Mouse (Mus musculus) liver, embryonic 16.5 days (tissue): Measurements from ENCODE around the gene Gm49342. TPM values are rescaled to one million over a fixed set of nuclear protein-coding genes. Genes with fewer than 3 reads are reported as not detected.
"Not testable (repeated sequence)": the region's sequence is repeated elsewhere in the genome, so short reads cannot be mapped to it uniquely, and the experiment has no call there.

Experiments used
- ATAC-seq: fragments of 200-750 bp; cut with Nextera tagmentation; 2 replicates; pipeline ENCODE4 v1.8.0; 2017; ENCODE audit warnings: low read depth, mild to moderate bottlenecking, moderate number of reproducible peaks, moderate library complexity
- H3K27ac ChIP-seq: fragments of 300-500 bp; sonication (generic); 2 replicates; pipeline ENCODE4 v1.5.1; 2014; ENCODE audit warnings: mild to moderate bottlenecking, low read length
- H3K27me3 ChIP-seq: fragments of 300-500 bp; sonication (generic); 2 replicates; pipeline ENCODE4 v1.6.1; 2014; ENCODE audit warnings: low read depth, low read length, mixed read lengths; ENCODE audit not compliant: control insufficient read depth, insufficient read depth
- H3K36me3 ChIP-seq: fragments of 300-500 bp; sonication (generic); 2 replicates; pipeline ENCODE4 v1.6.1; 2014; ENCODE audit warnings: mild to moderate bottlenecking; ENCODE audit not compliant: control insufficient read depth, insufficient read depth
- H3K4me1 ChIP-seq: fragments of 300-500 bp; sonication (generic); 2 replicates; pipeline ENCODE4 v1.6.1; 2014; ENCODE audit warnings: low read depth, low read length, mixed read lengths; ENCODE audit not compliant: control insufficient read depth
- H3K4me2 ChIP-seq: fragments of 300-500 bp; sonication (generic); 2 replicates; pipeline ENCODE4 v1.6.1; 2014; ENCODE audit warnings: low read depth, low read length, mixed read lengths
- H3K4me3 ChIP-seq: fragments of 300-500 bp; sonication (generic); 2 replicates; pipeline ENCODE4 v1.5.1; 2014; ENCODE audit warnings: low read depth, mild to moderate bottlenecking, low read length
- H3K9ac ChIP-seq: fragments of 300-500 bp; sonication (generic); 2 replicates; pipeline ENCODE4 v1.6.1; 2014; ENCODE audit warnings: low read depth, low read length
- H3K9me3 ChIP-seq: fragments of 300-500 bp; sonication (generic); replicated peaks from 2 replicates; pipeline ENCODE4 v1.6.1; 2016; ENCODE audit warnings: low read length; ENCODE audit not compliant: control insufficient read depth
- WGBS: fragments of 180-500 bp; shearing (Covaris S2); extraction: QIAGEN DNeasy Blood & Tissue Kit; methylation state at CpG from one replicate; pipeline ENCODE4 v1.1.7; 2014; ENCODE audit not compliant: insufficient replicate concordance; 5-methylcytosine and 5-hydroxymethylcytosine counted together
- polyA plus RNA-seq: library from polyadenylated mRNA; unstranded; fragments of >200 nt; fragmentation: Nextera tagmentation; extraction: Ambion mirVana; gene quantifications from 2 replicates; pipeline ENCODE4 v1.2.1, GENCODE M21; 2015

Gene Gm49342
- polyA plus RNA-seq, 1 experiment from 2014 or later: not detected

DNA sequence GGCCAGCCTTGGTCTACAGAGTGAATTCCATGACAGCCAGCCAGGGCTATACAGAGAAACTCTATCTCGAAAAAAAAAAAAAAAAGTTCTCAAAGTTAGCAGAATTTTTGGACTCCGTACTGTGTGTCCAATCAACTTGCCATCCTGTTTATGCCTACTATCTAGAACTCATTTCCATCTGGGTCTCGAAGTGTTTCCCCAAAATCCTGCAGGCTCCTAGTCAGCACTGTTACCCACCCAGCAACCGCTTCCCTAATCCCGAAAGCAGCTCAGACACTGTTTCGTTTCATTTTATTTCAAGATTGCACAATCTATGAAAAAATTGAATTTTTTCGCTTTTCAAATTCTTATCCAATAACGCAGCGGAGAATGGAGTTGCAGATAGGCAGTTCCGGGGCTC, 11.2 kb downstream of the Gm49342 start:
- 67% methylated on average over 10 of the region's 10 CpGs for WGBS
- ATAC-seq: no peak
- Histone ChIP-seq H3K9ac (no peak overlapping the region), H3K27ac (peak overlapping the region; percentile 87), H3K36me3 (peaks cover 8% of the 10 kb centered on the region), H3K9me3 (no peaks in the 10 kb centered on the region), H3K4me3 (peak overlapping the region; percentile 60; the same call in 1 of the 2 replicates), H3K27me3 (no peaks in the 10 kb centered on the region), H3K4me1 (peaks cover 26% of the 10 kb centered on the region), H3K4me2 (peak overlapping the region; percentile 69)

- H3K27me3 ChIP-seq, H3K9me3 ChIP-seq, H3K36me3 ChIP-seq: not testable (repeated sequence)
- Histone ChIP-seq H3K4me1 (peaks cover 26% of the 10 kb centered on the region), H3K4me3 (peak within 1 kb of the TSS; percentile 60), H3K4me2 (peak within 1 kb of the TSS; percentile 69), H3K9ac (peak within 1 kb of the TSS; percentile 64), H3K27ac (peak within 1 kb of the TSS; percentile 87)
- WGBS: 9% methylated on average over 19 of the region's 19 CpGs
- peak; percentile 82 for ATAC-seq
These were observed 11.7 kb downstream of the Gm49342 start, which contains the start of gene Pnp2 for GRCm38 (mm10) chr14:50955942-50956508. TSS of gene Pnp2 (plus strand) at chr14:50955992.

DNA sequence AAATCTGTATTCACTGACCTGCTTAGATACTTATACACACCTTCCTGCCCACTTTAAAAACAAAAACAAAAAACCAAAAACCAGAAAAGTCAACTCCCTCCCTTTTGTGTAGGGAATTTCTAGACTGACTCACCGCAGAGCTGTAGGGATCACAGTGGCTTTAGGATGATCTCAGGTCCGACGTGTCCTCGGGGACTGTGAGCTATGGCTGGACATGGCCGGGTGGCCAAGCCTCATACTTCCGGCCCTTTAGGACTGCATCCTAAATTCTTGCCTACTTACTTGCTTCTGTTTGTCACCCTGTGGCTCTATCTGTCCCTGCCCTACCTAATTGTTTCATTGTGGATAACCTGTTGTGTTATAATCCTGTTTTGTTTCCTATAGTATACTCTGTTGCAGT, 12.4 kb downstream of the Gm49342 start:
- H3K4me2 ChIP-seq: peak overlapping the region; percentile 69
- H3K4me1 ChIP-seq: peaks cover 26% of the 10 kb centered on the region
- peak overlapping the region; percentile 64 for H3K9ac ChIP-seq
- not testable (repeated sequence) for H3K27me3 ChIP-seq, H3K36me3 ChIP-seq, ATAC-seq, H3K9me3 ChIP-seq
- peak overlapping the region; percentile 87 for H3K27ac ChIP-seq
- H3K4me3 ChIP-seq: peak overlapping the region; percentile 60
- WGBS: 74% methylated on average over 6 of the region's 6 CpGs

DNA sequence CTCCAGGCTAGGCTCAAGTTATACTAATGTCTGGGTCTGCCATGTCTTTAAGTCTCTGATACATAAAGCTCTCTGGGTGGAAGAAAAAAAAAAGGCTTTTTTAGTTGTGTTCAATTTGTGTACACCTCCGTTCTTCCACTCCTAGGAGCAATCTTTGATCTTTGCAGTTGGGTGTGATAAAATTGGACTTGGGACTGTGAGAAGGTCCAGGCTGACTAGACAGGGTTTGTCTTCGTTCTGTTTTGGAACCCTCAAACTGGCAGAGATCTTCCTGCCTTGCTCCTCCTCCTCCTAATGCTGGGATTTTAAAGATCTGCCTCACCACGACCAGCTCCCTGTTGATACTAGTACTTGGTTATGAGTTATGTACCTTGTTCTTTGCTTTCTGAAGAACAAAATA, 12.8 kb downstream of the Gm49342 start:
- Histone ChIP-seq H3K9ac (peak overlapping the region; percentile 64), H3K4me1 (peaks cover 26% of the 10 kb centered on the region), H3K4me3 (peak overlapping the region; percentile 60), H3K4me2 (peak overlapping the region; percentile 69), H3K27ac (peak overlapping the region; percentile 87)
- not testable (repeated sequence) for H3K27me3 ChIP-seq, ATAC-seq, H3K9me3 ChIP-seq, H3K36me3 ChIP-seq
- 11% methylated on average over 3 of the region's 3 CpGs for WGBS

- Histone ChIP-seq H3K4me2 (peak overlapping the region; percentile 41), H3K4me3 (peak overlapping the region; percentile 19; the same call in 1 of the 2 replicates), H3K27ac (peak overlapping the region; percentile 83), H3K4me1 (peaks cover 26% of the 10 kb centered on the region)
- H3K27me3 ChIP-seq, H3K9me3 ChIP-seq, H3K9ac ChIP-seq, H3K36me3 ChIP-seq: not testable (repeated sequence)
- WGBS: 35% methylated on average over 5 of the region's 5 CpGs
- peak; percentile 69 for ATAC-seq
These were observed 14.1 kb downstream of the Gm49342 start for GRCm38 (mm10) chr14:50958289-50958995.

DNA sequence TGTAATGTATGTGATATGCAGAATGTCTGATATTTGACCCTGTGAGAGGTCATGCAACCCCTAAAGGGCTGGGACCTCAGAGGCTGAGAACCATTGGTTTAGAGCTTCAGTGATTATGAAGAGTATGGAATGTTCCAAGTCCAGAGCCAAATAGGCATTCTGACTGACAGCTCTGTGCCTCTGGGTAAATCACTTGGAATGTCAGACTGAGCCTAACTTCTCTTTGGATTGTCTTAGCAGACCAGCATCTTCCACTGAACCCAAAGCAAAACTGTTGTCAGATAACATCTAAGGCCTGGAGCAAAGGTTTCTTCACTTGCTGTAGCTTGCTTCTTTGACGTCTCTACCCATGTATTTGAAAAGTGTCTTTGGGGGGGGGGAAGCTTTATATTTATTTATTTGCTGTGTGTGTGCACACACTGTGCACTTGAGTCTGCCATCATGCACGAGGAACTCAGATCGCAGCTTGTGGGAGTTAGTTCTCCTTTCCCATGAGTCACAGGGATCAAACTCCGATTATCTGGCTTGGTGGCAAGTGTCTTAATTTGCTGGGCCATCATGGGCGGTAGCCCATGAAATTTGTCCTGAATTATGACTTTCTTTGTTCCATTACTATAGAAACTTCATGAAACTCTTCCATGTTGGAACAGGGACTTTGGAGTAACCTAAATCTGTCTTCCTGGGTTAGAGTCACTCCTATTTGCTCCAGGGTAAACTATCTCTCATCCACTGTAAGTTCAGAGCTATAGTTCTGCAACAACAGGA, 24.1 kb downstream of the Gm49342 start:
- Histone ChIP-seq H3K27ac (no peak overlapping the region), H3K4me1 (no peaks in the 10 kb centered on the region), H3K27me3 (no peaks in the 10 kb centered on the region), H3K4me2 (no peak overlapping the region), H3K36me3 (no peaks in the 10 kb centered on the region), H3K9ac (no peak overlapping the region), H3K9me3 (no peaks in the 10 kb centered on the region), H3K4me3 (no peak overlapping the region)
- WGBS: 71% methylated on average over 5 of the region's 5 CpGs
- ATAC-seq: no peak

- Histone ChIP-seq H3K27me3 (no peaks in the 10 kb centered on the region), H3K27ac (no peak overlapping the region), H3K36me3 (no peaks in the 10 kb centered on the region), H3K9me3 (no peaks in the 10 kb centered on the region), H3K9ac (no peak overlapping the region), H3K4me1 (no peaks in the 10 kb centered on the region), H3K4me3 (no peak overlapping the region), H3K4me2 (no peak overlapping the region)
- WGBS: 63% methylated on average over 1 of the region's 1 CpGs
- no peak for ATAC-seq
These were observed 24.7 kb downstream of the Gm49342 start for GRCm38 (mm10) chr14:50969041-50969440.

DNA sequence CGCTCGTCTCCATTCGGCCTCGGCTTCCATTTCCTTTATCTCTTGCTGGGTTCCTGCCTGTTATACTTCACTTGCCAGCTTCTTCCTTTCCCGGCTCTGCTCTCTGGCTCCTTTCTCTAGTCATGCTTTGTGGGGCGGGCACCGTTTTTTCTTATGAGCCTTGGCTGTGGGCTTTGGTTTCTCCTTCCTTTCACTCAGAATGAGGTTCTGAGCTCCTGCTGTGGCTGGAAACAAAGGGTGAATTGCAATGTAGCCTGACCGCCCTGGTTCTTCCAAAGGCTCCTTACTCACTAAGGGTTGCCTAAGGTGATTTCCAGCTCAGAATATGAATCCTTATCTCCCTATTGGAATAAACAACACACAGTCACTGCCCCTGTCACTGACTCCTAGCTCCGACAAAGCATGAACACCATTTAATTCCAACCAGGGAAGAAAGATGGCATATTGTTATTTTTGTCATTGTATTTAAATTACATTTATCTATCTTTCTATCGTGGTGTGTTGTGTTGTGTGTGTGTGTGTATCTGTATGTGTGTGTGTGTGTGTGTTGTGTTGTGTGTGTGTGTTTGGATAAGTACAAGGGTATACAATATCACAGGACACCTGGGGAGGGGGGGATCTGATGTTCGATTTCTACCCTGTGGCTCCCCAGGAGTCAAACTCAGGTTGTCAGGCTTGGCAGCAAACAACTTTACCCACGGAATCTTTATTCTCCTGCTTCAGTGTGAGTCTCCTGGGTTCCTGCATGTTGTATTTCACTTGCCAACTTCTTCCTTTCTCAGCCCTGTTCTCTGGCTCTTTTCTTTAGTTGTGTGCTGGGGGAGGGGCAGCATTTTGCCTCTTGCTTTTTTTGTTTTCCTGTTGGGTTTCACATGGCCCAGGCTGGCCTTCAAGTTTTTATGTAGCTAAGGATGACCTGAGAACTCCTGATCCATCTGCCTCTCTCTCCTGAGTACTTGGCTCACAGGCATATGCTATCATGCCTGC, 25.5 kb downstream of the Gm49342 start:
- no peak for ATAC-seq
- Histone ChIP-seq H3K9ac (no peak overlapping the region), H3K27ac (no peak overlapping the region), H3K4me2 (no peak overlapping the region), H3K9me3 (no peaks in the 10 kb centered on the region), H3K36me3 (no peaks in the 10 kb centered on the region), H3K27me3 (no peaks in the 10 kb centered on the region), H3K4me3 (no peak overlapping the region), H3K4me1 (no peaks in the 10 kb centered on the region)
- 25% methylated on average over 12 of the region's 12 CpGs for WGBS
